8 mouse cellular contexts compared by ENCODE assay signal in the genomic region with DNA sequence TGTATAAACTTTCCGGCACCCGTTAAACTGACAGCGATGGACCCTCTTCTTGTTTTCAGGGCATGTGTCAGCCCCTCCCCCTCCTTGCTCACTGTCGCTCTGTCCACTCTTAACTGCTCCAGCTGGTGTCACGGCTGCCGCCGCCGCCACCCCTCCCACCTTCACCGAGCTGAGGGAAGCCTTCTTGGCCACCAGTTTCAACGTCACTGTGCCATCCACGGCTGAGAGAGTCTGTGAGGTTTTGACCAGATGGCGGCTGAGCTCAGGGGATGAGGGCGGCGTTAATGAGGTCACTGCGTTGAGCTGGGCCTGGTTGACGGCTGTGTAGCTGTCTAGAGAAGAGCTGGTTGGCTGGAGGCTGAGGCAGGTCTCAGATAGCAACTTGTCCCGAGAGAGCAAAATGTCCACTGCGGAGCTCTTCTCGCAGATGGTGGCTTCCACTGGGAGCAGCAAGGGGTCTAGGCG. TPM values are rescaled to one million over a fixed set of nuclear protein-coding genes. Genes with fewer than 3 reads are reported as not detected.
DNase-seq lines count a peak whose midpoint lies in the region; ATAC-seq and TF ChIP-seq lines count a peak whose summit lies in the region.

No protein-coding gene starts in this region.

- no peaks in the 10 kb centered on the region for H3K27me3 ChIP-seq in embryonic facial prominence, embryonic 12.5 days
- no peaks in the 10 kb centered on the region for H3K27me3 ChIP-seq in hindbrain, postnatal 0 days (ENCODE audit: insufficient read depth, low read length)
- H3K27me3 ChIP-seq in intestine, embryonic 16.5 days (replicated peaks; ENCODE audit: control insufficient read depth, insufficient read depth, low read length) = no peaks in the 10 kb centered on the region

- intact Hi-C loops in gastrocnemius, postnatal 14 days (cut with DNase I; ENCODE audit: low total_unique reads) = no loop called here

- peak; percentile 9 for DNase-seq in gastrocnemius, postnatal 14 days
- no peak for DNase-seq in gastrocnemius, adult 8-10 months (ENCODE audit: low spot score in 2 of 2)
- DNase-seq in ES-CJ7 (ENCODE audit: low read depth, low spot score) (peak; percentile 9), adipocyte (ENCODE audit: low spot score) (no peak)
- peak; percentile 76 for DNase-seq in hindbrain, postnatal 0 days (ENCODE audit: low spot score)
- DNase-seq in retina, postnatal 1 day = peak; percentile 95

- no peak for TF ChIP-seq CTCF in hindbrain, postnatal 0 days (IDR thresholded peaks at IDR 0.05; ENCODE audit: low read depth)

- ATAC-seq in embryonic facial prominence, embryonic 12.5 days (ENCODE audit: insufficient number of reproducible peaks, insufficient read depth, low FRiP score, low TSS enrichment) = 0 out of 2 replicates have a peak, but pooled peaks have one; percentile 60
- peak; percentile 89 for ATAC-seq in hindbrain, postnatal 0 days
- no peak for ATAC-seq in intestine, embryonic 16.5 days

- 84% methylated on average over 20 of the region's 20 CpGs for WGBS in embryonic facial prominence, embryonic 12.5 days
- WGBS in hindbrain, postnatal 0 days = 61% methylated on average over 20 of the region's 20 CpGs
- 83% methylated on average over 20 of the region's 20 CpGs for WGBS in intestine, embryonic 16.5 days

- no peak overlapping the region for H3K9ac ChIP-seq in embryonic facial prominence, embryonic 12.5 days
- no peak overlapping the region for H3K9ac ChIP-seq in hindbrain, postnatal 0 days (replicated peaks; ENCODE audit: low read length)
- no peak overlapping the region for H3K9ac ChIP-seq in intestine, embryonic 16.5 days (ENCODE audit: low read depth, low read length)

- no peaks in the 10 kb centered on the region for H3K4me1 ChIP-seq in embryonic facial prominence, embryonic 12.5 days
- H3K4me1 ChIP-seq in hindbrain, postnatal 0 days (ENCODE audit: insufficient read depth, low read length) = peaks cover 12% of the 10 kb centered on the region
- peaks cover 3% of the 10 kb centered on the region; the same call in 1 of the 2 replicates for H3K4me1 ChIP-seq in intestine, embryonic 16.5 days (ENCODE audit: control insufficient read depth, insufficient read depth, low read length)

- H3K4me2 ChIP-seq in embryonic facial prominence, embryonic 12.5 days (replicated peaks) = no peak overlapping the region
- H3K4me2 ChIP-seq in hindbrain, postnatal 0 days (ENCODE audit: low read depth, low read length) = no peak overlapping the region
- no peak overlapping the region for H3K4me2 ChIP-seq in intestine, embryonic 16.5 days (ENCODE audit: low read depth, low read length)

- H3K36me3 ChIP-seq in embryonic facial prominence, embryonic 12.5 days = peaks cover 19% of the 10 kb centered on the region; the same call in 1 of the 2 replicates
- H3K36me3 ChIP-seq in hindbrain, postnatal 0 days (ENCODE audit: insufficient read depth, low read length) = peaks cover 20% of the 10 kb centered on the region
- H3K36me3 ChIP-seq in intestine, embryonic 16.5 days (ENCODE audit: control insufficient read depth, insufficient read depth, low read length) = peaks cover 13% of the 10 kb centered on the region; the same call in 1 of the 2 replicates

- H3K27ac ChIP-seq in embryonic facial prominence, embryonic 12.5 days = no peak overlapping the region
- peak overlapping the region; percentile 58; the same call in 1 of the 2 replicates for H3K27ac ChIP-seq in hindbrain, postnatal 0 days
- no peak overlapping the region for H3K27ac ChIP-seq in intestine, embryonic 16.5 days (ENCODE audit: low read length)

- no peak overlapping the region for H3K4me3 ChIP-seq in embryonic facial prominence, embryonic 12.5 days
- no peak overlapping the region for H3K4me3 ChIP-seq in hindbrain, postnatal 0 days (ENCODE audit: low read length)
- H3K4me3 ChIP-seq in intestine, embryonic 16.5 days (ENCODE audit: low read length) = no peak overlapping the region

- no peaks in the 10 kb centered on the region for H3K9me3 ChIP-seq in embryonic facial prominence, embryonic 12.5 days
- no peaks in the 10 kb centered on the region for H3K9me3 ChIP-seq in hindbrain, postnatal 0 days (ENCODE audit: low read length)
- no peaks in the 10 kb centered on the region for H3K9me3 ChIP-seq in intestine, embryonic 16.5 days (ENCODE audit: control insufficient read depth, low read length)

RNA-seq across cellular contexts. Expression of gene Klf7, which starts 43.3 kb away (rescaled TPM):
- total RNA-seq in gastrocnemius, postnatal 14 days (2021) = 10 to 100 TPM in 1 of 2 experiments, 1 to 10 TPM in 1; 9.2 to 10.6 TPM
- 1 to 10 TPM; 4.6 to 7.0 (median 5.4) TPM for total RNA-seq in gastrocnemius, adult 8-10 months (2022)
- 23.3 and 24.2 TPM in 2 replicates for polyA plus RNA-seq in embryonic facial prominence, embryonic 12.5 days (2016; fragmentation: Nextera tagmentation; extraction: Ambion mirVana)
- total RNA-seq in hindbrain, postnatal 0 days (2014; rRNA removed) = 47.3 and 48.0 TPM in 2 replicates
- polyA plus RNA-seq in hindbrain, postnatal 0 days (2015; fragmentation: Nextera tagmentation; extraction: Ambion mirVana) = 115 and 120 TPM in 2 replicates
- 21.9 and 24.9 TPM in 2 replicates for polyA plus RNA-seq in intestine, embryonic 16.5 days (2015; fragmentation: Nextera tagmentation; extraction: Ambion mirVana)

Comparison
In these comparisons a context has a peak if more than half of its experiments do, and no peak if none do; other contexts are left out.
1. DNase-seq: peak in gastrocnemius, postnatal 14 days (single experiment), ES-CJ7 (single experiment), hindbrain, postnatal 0 days (single experiment) and retina, postnatal 1 day (single experiment); none in gastrocnemius, adult 8-10 months (0 of 2) and adipocyte (single experiment).